Mouse (Mus musculus): ENCODE measurements around the gene Pnliprp2. TPM values are rescaled to one million over a fixed set of nuclear protein-coding genes. Genes with fewer than 3 reads are reported as not detected.

Pnliprp2 gene
- total RNA-seq, 2 experiments from 2014 or later: 0.20 TPM; not detected in 1

DNA sequence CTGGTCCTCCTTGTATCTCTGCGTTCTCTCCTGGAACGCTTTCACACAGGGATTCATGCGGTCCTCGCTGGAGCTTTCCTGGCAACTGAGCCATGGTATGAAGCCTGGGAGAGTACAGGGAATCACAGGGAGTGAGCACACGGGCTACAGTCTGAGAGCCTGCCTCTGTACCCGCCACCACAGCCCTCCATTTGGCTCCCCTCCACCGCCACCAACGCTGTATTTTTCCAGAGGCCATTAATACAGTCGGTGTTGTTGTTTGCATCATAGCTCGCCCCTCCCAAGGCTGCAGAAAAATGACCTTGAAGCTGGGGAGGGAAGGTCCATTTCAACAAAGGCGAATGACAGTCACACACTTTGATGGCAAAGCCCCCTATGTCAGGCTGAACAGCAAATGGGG, 29.7 kb downstream of the Pnliprp2 start:
- DNase-seq (ENCODE audit: low spot score in 2 of 2): no peak
- intact Hi-C loops (cut with DNase I): no loop called here

DNA sequence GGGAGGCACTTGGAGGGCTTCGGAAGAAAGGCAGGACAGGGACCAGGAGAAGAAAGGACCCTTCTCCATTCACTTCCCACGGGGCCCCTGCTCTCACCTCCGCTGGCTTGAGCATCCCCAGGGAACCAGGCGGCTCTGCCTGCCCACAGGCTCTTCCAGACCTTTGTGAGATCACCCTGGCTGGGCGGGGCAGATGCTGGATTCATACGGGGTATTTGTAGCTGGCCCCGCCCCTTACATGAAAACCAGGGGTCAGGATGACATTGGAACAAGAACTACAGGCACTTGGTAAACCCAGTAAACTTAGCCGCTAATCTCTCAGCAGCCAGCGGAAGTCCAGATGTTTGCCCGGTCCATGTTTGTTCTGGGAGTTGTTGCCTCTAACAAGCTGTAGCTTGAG, 34.8 kb downstream of the Pnliprp2 start, which contains the start of gene 1700019N19Rik:
Gene 1700019N19Rik (minus strand): TSS at position 178 of the 400 bp plus-strand sequence.
- intact Hi-C loops (cut with DNase I): no loop called here
- DNase-seq (ENCODE audit: low spot score in 2 of 2): no peak

DNA sequence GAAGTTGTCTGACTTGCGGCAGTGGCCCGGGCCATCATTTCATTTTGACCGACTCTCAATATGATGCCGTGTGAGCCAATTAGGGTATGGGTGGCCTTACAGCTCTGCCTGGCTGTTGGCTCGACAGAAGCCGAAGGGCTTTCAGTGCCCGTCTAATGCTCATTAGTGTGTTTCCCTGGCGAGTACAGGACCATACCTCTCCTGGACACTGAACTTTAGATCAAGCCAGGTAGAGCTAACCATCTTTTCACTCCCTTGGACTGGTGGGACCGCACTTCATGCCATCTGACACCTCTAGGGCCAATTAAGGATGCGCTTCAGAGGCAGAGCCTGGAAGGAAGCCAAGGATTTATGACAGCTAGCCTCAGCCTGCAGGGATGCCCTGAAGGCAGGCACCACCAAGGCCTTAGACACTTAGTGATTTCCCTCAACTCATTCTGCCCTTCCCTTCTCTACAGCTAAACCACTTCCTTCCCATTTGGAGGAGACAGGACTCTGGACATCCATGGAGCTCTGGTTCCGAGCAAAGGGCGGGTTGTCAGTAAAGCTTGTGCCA, 35.7 kb downstream of the Pnliprp2 start:
- intact Hi-C loops (cut with DNase I): no loop called here
- no peak for DNase-seq (ENCODE audit: low spot score in 2 of 2)

DNA sequence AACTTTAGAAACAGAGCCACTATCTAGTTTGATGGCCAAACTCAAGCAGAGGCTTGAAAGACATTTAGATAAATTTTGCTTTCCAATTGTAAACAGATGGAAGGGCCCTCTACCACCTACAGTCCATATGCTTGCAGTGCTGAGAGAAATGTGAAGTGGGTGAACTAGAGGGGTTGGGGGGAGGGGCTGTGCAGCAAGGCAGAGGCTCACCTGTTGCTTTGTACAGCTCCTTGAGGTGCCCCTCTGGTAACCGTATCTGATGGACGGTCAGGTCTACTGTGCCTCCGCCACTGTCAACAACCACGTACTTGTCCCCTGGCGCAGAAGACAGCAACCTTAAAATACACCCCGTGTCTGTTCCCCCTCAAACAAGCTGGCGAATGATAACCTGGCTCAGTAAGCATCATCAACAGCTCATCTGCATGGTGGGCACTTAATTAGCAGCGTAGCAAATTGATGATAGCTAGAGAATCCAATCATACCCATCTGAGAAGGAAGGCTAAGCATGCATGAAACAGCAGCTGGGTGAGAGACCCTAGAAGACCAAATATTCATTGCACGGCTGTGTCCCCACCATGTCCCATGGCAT, 45.8 kb downstream of the Pnliprp2 start:
- peak; percentile 33 to 53 for DNase-seq (ENCODE audit: low spot score in 2 of 2)
- intact Hi-C loops (cut with DNase I): loop anchor here (5.0 kb wide), 1 partner anchor 402 kb away; no protein-coding TSS in a partner anchor

DNA sequence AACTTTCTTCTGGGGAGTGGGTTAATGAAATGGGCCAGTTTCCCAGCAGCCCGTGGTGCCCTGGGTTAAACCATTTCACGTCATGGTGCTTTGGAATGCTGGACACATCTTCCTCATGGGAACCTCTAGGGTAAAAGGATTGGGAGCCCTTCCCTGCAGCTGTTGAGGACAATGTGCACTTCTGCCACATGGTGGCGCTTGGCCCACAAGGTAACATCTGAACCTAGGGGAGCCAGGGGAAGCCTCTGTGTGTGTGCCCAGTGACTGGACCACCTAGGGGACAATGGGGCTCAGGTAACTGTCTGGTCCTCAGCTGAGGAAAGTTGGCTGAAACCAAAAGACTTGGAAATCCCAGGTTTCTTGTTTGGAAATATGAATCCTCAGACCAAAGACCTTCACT, 46.8 kb downstream of the Pnliprp2 start:
- intact Hi-C loops (cut with DNase I): loop anchor here (1.0 to 5.0 kb wide), 3 partner anchors 54 to 401 kb away; no protein-coding TSS in a partner anchor
- DNase-seq (ENCODE audit: low spot score in 2 of 2): peak; percentile 69

DNA sequence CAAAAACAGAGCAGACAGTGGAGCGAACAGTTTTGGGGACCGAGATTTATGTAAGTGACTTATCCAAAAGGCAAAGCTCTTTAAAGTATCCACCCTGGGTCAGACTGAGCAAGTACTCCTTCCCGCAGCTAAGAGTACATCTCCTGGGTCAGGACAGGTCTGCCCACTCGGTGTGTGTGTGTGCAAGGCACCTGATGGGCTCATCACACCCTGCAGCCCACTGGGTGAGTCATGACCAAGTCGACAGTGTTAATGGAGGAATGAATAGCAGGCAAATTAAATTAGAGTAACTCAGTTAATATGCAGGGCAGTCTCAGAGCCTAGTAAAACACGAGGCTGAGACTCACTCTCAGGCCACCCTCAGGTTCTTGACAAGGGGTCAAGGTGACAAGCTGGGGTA, 49.3 kb downstream of the Pnliprp2 start:
- no peak for DNase-seq (ENCODE audit: low spot score in 2 of 2)
- intact Hi-C loops (cut with DNase I): loop anchor here (5.0 kb wide), 1 partner anchor 398 kb away; no protein-coding TSS in a partner anchor

DNA sequence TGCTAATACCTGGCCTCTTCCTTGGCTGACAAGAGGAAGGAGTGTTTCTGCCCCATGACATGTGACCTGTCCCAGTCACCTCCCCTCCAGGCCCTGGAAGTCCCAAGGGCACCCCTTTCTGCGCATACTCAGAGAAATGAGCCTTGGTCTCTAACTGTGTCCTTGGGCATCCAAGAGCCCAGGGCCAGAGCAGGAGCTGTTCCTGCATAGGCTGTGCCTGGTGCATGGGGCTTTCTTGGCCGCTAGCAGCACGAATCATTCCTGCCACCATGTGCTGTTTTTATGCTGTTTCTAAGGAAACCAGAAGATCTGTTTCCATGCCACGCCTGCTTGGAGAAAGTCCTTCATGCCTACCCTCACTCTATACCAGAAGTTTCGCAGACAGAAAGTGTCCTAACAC, 51.0 kb downstream of the Pnliprp2 start:
- intact Hi-C loops (cut with DNase I): no loop called here
- no peak for DNase-seq (ENCODE audit: low spot score in 2 of 2)

DNA sequence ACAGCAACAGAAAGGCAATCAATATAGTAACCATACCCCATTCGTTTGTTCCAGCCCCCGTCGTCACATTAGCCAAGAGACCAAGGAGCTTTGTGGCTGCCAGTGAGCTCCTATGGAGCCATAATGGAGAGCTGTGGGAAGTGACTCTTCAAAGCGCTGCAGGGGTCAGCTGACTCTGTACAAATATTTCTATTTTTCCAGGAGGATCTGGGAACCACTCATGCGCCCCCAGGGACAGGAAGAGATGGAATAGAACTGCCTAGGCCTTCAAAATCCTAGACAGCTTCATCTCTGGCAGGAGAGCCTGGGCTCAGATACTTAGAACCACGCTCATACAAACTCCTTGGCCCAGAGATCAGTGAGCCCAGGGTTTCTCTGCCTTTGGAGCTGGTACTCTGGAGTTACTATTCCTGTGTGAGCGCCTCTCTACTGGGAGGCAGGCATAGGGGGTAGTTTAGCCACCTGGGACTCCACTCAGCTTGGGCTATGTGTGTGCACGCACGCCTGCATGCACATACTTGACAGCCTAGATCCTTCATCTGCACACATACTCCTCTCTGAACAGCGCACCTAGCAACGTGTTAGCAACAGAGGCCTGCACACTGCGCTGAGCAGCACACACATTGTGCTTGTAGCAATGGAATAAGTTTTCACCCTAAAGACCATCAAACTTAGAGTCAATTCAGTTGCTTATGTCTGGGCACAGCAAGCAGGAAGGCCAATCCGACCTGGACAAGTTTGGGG, 55.8 kb downstream of the Pnliprp2 start:
- intact Hi-C loops (cut with DNase I): no loop called here
- DNase-seq (ENCODE audit: low spot score in 2 of 2): no peak

DNA sequence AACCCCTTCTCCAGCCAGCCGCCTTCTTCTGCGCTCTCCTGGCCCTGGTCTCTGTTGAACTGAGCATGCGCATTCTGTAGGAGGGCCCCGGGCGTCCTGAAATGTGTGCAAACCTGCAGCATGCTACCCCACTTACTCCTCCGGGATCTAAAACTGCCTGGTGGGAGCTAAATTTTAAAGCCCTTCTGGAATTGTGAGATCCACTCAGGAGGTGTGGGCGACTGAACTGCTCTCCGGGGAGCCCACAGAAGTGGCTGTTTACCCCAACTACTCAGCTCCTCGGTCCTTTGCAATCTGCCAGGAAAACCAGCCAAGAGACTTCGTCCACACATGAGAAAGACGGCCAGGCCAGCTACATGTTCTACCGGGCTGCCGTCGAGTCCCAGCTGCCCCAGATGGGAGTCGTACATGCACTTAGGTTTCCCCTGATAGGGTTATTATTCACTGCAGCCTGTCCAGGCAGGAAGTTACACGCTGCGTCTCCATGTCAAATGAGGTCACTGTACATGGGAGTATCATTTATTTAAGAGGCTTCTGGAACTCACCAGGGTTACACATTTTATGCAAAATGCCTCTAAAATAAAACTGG, 57.0 kb downstream of the Pnliprp2 start:
- intact Hi-C loops (cut with DNase I): no loop called here
- peak; percentile 84 to 87 for DNase-seq (ENCODE audit: low spot score in 2 of 2)

DNA sequence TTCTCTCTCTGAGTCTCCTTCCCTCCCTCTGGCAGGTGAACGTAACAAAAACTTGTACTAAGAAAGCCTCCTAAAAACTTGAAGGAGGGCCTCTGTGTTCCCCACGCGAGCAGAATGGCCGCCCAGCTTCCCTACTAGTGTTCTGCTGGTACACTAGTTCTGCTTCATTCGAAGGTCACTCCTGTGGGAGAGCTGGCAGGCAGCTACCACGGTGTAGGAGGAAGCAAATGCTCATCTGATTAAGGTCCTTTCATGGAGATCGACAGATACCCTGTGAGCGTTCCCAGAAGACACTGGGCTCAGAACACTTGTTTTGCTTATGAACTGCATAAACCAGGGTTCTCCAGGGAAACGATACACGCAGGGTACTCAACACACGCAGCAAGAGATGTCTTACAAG, 57.9 kb downstream of the Pnliprp2 start:
- no peak for DNase-seq (ENCODE audit: low spot score in 2 of 2)
- intact Hi-C loops (cut with DNase I): no loop called here

DNA sequence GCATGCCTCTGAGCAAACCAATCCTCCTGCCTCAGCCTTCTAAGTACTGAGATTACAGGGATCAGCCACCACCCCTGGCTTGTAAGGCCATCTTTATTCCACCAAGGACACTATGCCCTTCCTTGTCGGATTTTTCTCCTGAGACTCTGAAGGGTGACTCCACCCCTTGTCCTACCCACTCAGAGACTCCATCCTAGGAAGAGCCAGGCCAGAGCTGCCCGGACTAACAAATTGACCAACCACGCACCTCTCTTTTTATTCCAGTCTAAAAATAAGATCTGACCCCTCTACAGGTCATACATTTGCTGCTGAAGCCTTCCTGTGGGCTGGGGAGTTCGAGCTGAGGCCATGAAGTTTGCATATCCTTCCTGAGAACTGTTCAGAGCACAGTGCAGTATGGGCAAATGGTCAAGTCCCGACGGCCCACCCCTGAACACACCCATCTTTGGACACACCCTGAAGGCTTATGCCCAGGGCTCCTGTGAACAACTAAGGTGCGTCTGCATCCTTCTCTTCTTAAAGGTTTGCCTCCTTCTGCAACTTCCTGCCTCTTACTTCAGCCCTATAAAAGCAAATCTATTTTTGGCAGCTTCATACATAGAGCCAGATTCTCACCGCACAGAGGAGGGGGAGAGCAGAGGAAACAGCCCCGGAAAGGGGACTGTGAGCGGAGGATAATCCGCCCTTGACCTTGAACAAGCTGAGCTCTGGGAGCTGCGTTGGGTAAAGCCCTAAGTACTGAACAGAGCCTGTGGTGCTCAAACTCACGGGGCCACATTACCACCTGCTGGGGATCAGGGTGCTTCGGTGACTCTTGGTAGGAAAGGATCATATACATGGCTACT, 59.3 kb downstream of the Pnliprp2 start:
- intact Hi-C loops (cut with DNase I): no loop called here
- DNase-seq (ENCODE audit: low spot score in 2 of 2): no peak

DNA sequence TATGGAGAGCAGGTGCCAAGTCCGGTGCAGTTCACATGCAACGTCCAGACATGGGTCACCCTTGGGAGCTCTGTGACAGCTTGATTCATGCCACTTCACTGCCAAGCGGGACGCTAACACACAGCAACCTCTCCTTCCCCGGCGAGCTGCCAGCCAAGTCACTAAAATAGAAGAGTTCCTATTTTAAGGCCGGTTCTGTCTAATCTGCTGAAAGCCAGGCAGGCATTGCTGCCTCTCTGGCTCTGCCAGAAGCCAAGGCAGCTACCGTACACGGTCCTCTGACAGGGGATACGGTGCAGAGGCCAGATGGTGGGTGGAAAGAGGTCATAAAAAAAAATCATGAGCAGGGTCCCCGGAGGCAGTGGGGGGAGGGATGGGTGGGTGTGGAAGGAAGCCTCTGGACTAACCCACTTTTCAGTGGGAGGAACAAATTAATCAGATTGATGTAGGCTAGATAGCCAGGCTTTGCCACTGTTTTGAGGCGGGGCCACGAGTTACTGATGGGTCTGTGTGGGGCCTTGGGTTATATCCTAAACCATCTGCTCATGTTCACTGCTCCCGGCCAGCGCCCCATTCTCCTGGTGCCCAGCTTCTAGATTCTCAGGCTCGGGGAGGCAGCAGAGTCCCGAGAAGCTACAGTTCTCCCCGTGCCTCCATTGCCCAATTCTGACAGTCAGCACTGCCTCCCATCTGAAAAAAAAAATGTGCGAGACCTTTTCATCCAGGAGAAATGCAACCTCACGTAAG, 63.1 kb downstream of the Pnliprp2 start:
- intact Hi-C loops (cut with DNase I): no loop called here
- peak; percentile 82 to 84 for DNase-seq (ENCODE audit: low spot score in 2 of 2)

DNA sequence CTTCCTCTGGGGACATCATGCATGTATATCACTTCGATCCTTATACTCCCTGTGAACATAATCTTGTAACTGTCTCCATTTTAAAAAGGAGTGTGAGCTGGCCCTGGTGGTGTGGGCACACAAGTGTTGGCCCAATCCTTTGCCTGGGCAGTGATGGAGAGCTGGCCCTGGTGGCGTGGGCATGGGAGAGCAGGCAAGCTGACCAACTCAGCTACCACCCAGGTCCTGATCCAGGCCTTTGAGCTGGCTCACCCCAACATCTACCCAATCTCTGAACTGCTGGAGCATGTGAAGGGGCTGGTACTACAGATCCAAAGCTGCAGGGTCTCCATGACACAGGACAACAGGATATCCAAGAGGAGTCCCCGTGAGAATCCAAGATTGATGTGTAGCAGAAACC, 63.8 kb downstream of the Pnliprp2 start:
- intact Hi-C loops (cut with DNase I): no loop called here
- no peak for DNase-seq (ENCODE audit: low spot score in 2 of 2)

DNA sequence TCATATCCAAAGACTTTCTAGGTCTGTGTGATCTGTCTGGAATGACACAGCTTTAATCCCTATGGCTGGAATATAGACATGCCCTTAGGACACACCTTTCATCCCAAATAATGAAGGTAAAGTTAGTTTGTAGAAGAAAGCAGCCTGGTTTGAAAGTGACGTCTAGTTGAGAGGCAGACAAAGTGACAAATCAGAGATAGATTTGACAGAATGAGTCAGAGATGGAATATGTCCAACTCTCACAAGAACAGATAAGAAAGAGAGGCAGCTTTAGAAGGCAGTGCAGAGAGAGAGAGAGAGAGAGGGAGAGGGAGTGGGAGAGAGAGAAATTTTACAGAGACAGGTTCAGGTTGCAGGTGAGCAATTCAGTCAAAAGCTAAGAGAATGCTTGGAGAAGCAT, 64.8 kb downstream of the Pnliprp2 start:
- no peak for DNase-seq (ENCODE audit: low spot score in 2 of 2)
- intact Hi-C loops (cut with DNase I): no loop called here

Other genes with a start within 250 kb of the Pnliprp2 start
- under 1 TPM in 1 of 2 experiments, not detected in 1; 0.32 TPM for gene Ccdc172, start 247.7 kb upstream of the Pnliprp2 start, total RNA-seq (2021)
- 1 to 10 TPM; 3.5 TPM for gene Pnlip, start 107.2 kb upstream of the Pnliprp2 start, total RNA-seq (2021)
- gene Pnliprp1, start 30.8 kb upstream of the Pnliprp2 start, total RNA-seq (2021): under 1 TPM in 1 of 2 experiments, not detected in 1; 0.67 TPM
- gene 1700019N19Rik, start 34.7 kb downstream of the Pnliprp2 start, total RNA-seq (2021): 1 to 10 TPM in 1 of 2 experiments, not detected in 1; 1.1 TPM
- gene Eno4, start 183.7 kb downstream of the Pnliprp2 start, total RNA-seq (2021): 1 to 10 TPM; 2.2 to 2.4 TPM
- 100 to 1,000 TPM; 217 to 223 TPM for gene Hspa12a, start 183.9 kb downstream of the Pnliprp2 start, total RNA-seq (2021)